Mouse (Mus musculus): ENCODE results near the gene Ptprf.

DNA sequence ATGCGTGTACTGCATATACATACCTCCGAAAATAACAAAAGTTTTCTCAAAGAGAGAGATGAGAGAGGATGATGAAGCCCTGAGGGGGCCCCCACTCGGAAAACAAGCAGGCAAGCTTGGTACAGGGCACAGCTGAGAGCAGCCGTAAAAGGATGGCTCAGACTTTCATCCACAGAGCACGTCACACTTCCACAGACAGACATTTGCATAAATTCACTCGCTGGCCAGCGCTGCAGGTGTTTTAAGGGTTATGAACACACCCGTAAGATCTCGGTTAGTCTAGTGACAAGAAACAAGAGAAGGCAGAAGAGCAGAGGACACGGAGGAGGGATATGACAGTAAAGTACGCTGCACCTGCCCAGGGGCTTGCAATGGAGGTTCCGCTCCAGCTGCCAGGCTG is 118.7 kb downstream of the Ptprf start:
- TF ChIP-seq CTCF (IDR thresholded peaks at IDR 0.05), result no peak
- TF ChIP-seq EP300 (IDR thresholded peaks at IDR 0.05), result no peak

Measured in lung, postnatal 0 days (tissue).